Mouse (Mus musculus): ENCODE results near the gene Edn3. TPM values are rescaled to one million over a fixed set of nuclear protein-coding genes. Genes with fewer than 3 reads are reported as not detected.

Gene Edn3
- total and polyA plus RNA-seq, 3 experiments = not detected

GRCm38 (mm10) chr2:174813306-174813705 lies 52.9 kb downstream of the Edn3 start:
- Histone ChIP-seq H3K27me3 (ENCODE audit: control insufficient read depth in 1 of 2, insufficient read depth in 2 of 2, low read length in 2 of 2) (no peaks in the 10 kb centered on the region), H3K9me3 (replicated peaks; ENCODE audit: insufficient read depth, low read length) (no peaks in the 10 kb centered on the region), H3K9ac (ENCODE audit: control insufficient read depth, low read depth, low read length, poor library complexity, severe bottlenecking) (no peak overlapping the region), H3K36me3 (ENCODE audit: control insufficient read depth in 1 of 2, insufficient read depth in 2 of 2, low read length in 2 of 2) (no peaks in the 10 kb centered on the region), H3K27ac (ENCODE audit: control insufficient read depth, low read depth, low read length) (no peak overlapping the region), H3K79me2 (ENCODE audit: control insufficient read depth, insufficient read depth, low read length, poor library complexity) (no peaks in the 10 kb centered on the region), H3K4me1 (ENCODE audit: control insufficient read depth in 1 of 2, insufficient read depth in 2 of 2, low read length in 2 of 2) (no peaks in the 10 kb centered on the region), H3K4me3 (ENCODE audit: control insufficient read depth in 1 of 2, insufficient read depth in 1 of 2, low read depth in 2 of 2, low read length in 2 of 2) (no peak overlapping the region)
- DNase-seq (ENCODE audit: low read depth, low spot score) = no peak
- TF ChIP-seq NRF1 (IDR thresholded peaks at IDR 0.05; ENCODE audit: insufficient read depth, low read depth, low read length, poor library complexity, severe bottlenecking) = no peak
- TF ChIP-seq NELFE (IDR thresholded peaks at IDR 0.05; ENCODE audit: low read depth, low read length) = no peak
- TF ChIP-seq SIN3A (IDR thresholded peaks at IDR 0.05; ENCODE audit: low read length) = no peak
- TF ChIP-seq SMC3 (IDR thresholded peaks at IDR 0.05; ENCODE audit: low read depth, low read length) = no peak
- TF ChIP-seq MYB (IDR thresholded peaks at IDR 0.05; ENCODE audit: low read depth, low read length) = no peak
- no peak for TF ChIP-seq MAX (IDR thresholded peaks at IDR 0.05; ENCODE audit: low read length)
- no peak for TF ChIP-seq CHD1 (IDR thresholded peaks at IDR 0.05; ENCODE audit: low read depth, low read length)
- TF ChIP-seq MEF2A (IDR thresholded peaks at IDR 0.05; ENCODE audit: extremely low read depth, insufficient replicate concordance, low read depth, low read length, poor library complexity, severe bottlenecking) = no peak
- no peak for TF ChIP-seq EP300 (IDR thresholded peaks at IDR 0.05; ENCODE audit: low read depth in 1 of 2, low read length in 2 of 2)
- no peak for TF ChIP-seq CHD2 (IDR thresholded peaks at IDR 0.05; ENCODE audit: low read length)
- TF ChIP-seq ELF1 (IDR thresholded peaks at IDR 0.05; ENCODE audit: low read depth, low read length) = no peak
- no peak for TF ChIP-seq ZMIZ1 (IDR thresholded peaks at IDR 0.05; ENCODE audit: low read depth, low read length)

- H3K36me3 ChIP-seq (ENCODE audit: control insufficient read depth in 1 of 2, insufficient read depth in 2 of 2, low read length in 2 of 2) = no peaks in the 10 kb centered on the region
- no peaks in the 10 kb centered on the region for H3K4me1 ChIP-seq (ENCODE audit: control insufficient read depth in 1 of 2, insufficient read depth in 2 of 2, low read length in 2 of 2)
- H3K9me3 ChIP-seq (replicated peaks; ENCODE audit: insufficient read depth, low read length) = no peaks in the 10 kb centered on the region
- no peaks in the 10 kb centered on the region for H3K27me3 ChIP-seq (ENCODE audit: control insufficient read depth in 1 of 2, insufficient read depth in 2 of 2, low read length in 2 of 2)
- DNase-seq (ENCODE audit: low read depth, low spot score) = no peak
- no peak for TF ChIP-seq SIN3A (IDR thresholded peaks at IDR 0.05; ENCODE audit: low read length)
- TF ChIP-seq CHD2 (IDR thresholded peaks at IDR 0.05; ENCODE audit: low read length) = no peak
- TF ChIP-seq TAL1 (IDR thresholded peaks at IDR 0.05; ENCODE audit: low read length) = no peak
- TF ChIP-seq MAX (IDR thresholded peaks at IDR 0.05; ENCODE audit: low read length) = no peak
- TF ChIP-seq BHLHE40 (IDR thresholded peaks at IDR 0.05; ENCODE audit: borderline replicate concordance, low read depth, low read length) = no peak
- TF ChIP-seq TBP (IDR thresholded peaks at IDR 0.05; ENCODE audit: low read depth, low read length) = no peak
- no peak for TF ChIP-seq MXI1 (IDR thresholded peaks at IDR 0.05; ENCODE audit: low read depth, low read length)
- no peak for TF ChIP-seq MAFK (IDR thresholded peaks at IDR 0.05; ENCODE audit: borderline replicate concordance, low read depth, low read length)
- TF ChIP-seq EP300 (IDR thresholded peaks at IDR 0.05; ENCODE audit: low read depth in 1 of 2, low read length in 2 of 2) = no peak
- TF ChIP-seq NRF1 (IDR thresholded peaks at IDR 0.05; ENCODE audit: insufficient read depth, low read depth, low read length, poor library complexity, severe bottlenecking) = no peak
- no peak for TF ChIP-seq HCFC1 (IDR thresholded peaks at IDR 0.05; ENCODE audit: low read depth, low read length)
- TF ChIP-seq NELFE (IDR thresholded peaks at IDR 0.05; ENCODE audit: low read depth, low read length) = no peak
- no peak for TF ChIP-seq ZMIZ1 (IDR thresholded peaks at IDR 0.05; ENCODE audit: low read depth, low read length)
- no peak for TF ChIP-seq POLR2AphosphoS5 (IDR thresholded peaks at IDR 0.05; ENCODE audit: borderline replicate concordance, low read depth, low read length)
- no peak for TF ChIP-seq ZKSCAN1 (IDR thresholded peaks at IDR 0.05; ENCODE audit: low read depth, low read length)
- TF ChIP-seq MYB (IDR thresholded peaks at IDR 0.05; ENCODE audit: low read depth, low read length) = no peak
- TF ChIP-seq GABPA (IDR thresholded peaks at IDR 0.05; ENCODE audit: low read depth, low read length) = no peak
- H3K9ac ChIP-seq (ENCODE audit: control insufficient read depth, low read depth, low read length, poor library complexity, severe bottlenecking) = no peak overlapping the region
- H3K79me2 ChIP-seq (ENCODE audit: control insufficient read depth, insufficient read depth, low read length, poor library complexity) = no peaks in the 10 kb centered on the region
- H3K4me3 ChIP-seq (ENCODE audit: control insufficient read depth in 1 of 2, insufficient read depth in 1 of 2, low read depth in 2 of 2, low read length in 2 of 2) = no peak overlapping the region
- H3K27ac ChIP-seq (ENCODE audit: control insufficient read depth, low read depth, low read length) = no peak overlapping the region
Observed at GRCm38 (mm10) chr2:174816163-174816562, 55.7 kb downstream of the Edn3 start.

Measured in MEL (cell line).